Mouse (Mus musculus): ENCODE data around the gene Zkscan6.

- TF ChIP-seq GATA1 (IDR thresholded peaks at IDR 0.05; ENCODE audit: borderline replicate concordance, low read length) (no peak), FLI1 (IDR thresholded peaks at IDR 0.05; ENCODE audit: low read length) (no peak)
Observed at GRCm38 (mm10) chr11:65777810-65778209, 29.2 kb upstream of the Zkscan6 start.
